Mouse (Mus musculus): Measurements from ENCODE around the gene Epn2.
"Not testable (repeated sequence)": the region's sequence is repeated elsewhere in the genome, so short reads cannot be mapped to it uniquely, and the experiment has no call there.

DNA sequence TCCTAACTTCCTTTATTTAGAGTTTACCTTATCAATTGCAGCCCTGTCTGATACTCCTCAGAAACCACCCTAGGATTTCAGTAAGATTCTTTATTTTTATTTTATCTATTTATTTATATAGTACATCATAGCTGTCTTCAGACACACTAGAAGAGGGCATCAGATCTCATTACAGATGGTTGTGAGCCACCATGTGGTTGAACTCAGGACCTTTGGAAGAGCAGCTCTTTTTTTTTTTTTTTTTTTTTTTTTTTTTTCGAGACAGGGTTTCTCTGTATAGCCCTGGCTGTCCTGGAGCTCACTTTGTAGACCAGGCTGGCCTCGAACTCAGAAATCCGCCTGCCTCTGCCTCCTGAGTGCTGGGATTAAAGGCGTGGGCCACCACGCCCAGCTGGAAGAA, 3.3 kb upstream of the Epn2 start:
- not testable (repeated sequence) for TF ChIP-seq POLR2A, EP300 (IDR thresholded peaks at IDR 0.05; ENCODE audit: insufficient read depth, low read depth, low read length)

Measured in heart, adult 2 months (tissue).